Mouse (Mus musculus) neural tube, embryonic 10.5 days (tissue): ENCODE measurements around the gene Rps6kl1.
A peak's percentile ranks its signal among the peaks of the same experiment; 100 is the strongest.

ENCODE experiments used
- DNase-seq: peaks from one replicate; pipeline ENCODE4 v3.0.0-alpha.2; 2017; ENCODE audit warnings: low spot score; ENCODE audit errors: extremely low spot score

Rps6kl1 gene

GRCm38 (mm10) chr12:85141096-85141495 lies 10.0 kb downstream of the Rps6kl1 start:
- DNase-seq, result no peak

- no peak for DNase-seq
Measured at GRCm38 (mm10) chr12:85140036-85140701, 10.9 kb downstream of the Rps6kl1 start.

DNA sequence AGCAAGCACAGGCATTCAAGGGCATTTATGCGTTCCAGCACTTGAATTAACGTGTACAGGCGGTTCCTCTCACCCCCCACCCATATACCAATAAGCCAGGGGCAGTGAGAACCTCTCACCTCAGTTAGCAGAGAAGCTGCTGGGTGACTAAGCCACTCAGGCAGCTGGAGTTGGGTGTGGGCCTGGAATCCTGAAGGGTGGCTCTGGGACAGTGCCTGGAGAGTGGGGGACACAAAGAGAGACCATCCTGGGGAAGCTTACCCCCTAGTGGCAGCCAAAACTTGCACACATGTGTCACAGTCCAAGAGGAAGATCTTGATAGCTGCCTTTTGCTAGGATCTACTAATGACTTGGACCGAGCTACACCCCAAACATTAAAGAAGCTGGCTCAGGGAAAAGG lies 14.4 kb downstream of the Rps6kl1 start:
- DNase-seq, result no peak

DNA sequence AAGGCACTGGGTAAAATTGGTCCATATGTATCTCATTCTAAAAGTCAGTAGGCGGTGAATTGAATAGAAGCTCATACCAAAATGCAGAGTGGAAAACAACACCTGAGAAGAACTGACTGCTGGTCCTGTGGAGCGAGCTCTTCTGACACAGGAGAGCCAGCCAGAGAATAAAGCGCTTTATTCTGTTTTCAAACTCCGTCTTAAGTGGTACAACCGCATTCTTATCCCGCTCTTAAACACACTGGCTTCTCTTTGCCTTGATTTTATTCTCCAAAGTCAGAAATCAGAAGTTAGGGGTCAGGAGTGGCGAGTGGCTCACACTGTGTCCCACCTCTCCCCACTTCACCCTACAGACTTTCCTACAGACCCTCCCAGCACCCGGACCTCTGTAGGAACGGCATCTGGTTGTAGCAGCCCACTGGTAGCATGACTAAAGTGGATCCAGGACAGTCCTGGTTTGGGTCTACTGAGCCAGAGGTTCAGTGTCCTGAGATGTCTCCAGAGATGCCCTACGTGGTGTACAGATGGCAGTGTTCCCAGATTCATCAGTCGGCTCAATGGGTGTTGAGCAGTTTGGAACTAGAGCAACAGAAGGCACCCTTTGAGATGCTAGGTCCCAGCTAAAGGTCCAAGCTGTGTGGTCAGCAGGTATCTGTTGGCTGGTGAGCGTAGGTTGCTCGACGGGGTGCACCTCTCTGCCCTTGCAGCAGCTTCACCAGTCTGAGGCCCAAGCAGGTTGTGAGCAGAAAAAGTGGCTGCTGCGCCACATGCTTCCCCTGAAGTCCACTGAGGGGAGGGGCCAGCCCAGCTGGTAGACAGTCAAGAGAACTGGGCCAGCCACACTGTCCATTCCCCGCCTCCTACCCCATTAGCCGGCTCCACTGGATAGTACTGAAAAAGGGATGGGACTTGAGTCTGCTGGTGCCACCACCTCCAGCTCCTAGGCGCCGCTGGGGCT lies 15.3 kb downstream of the Rps6kl1 start:
- DNase-seq, result no peak

GRCm38 (mm10) chr12:85134043-85134794 lies 16.8 kb downstream of the Rps6kl1 start:
- no peak for DNase-seq

- DNase-seq, result no peak
Measured at GRCm38 (mm10) chr12:85131361-85131760, 19.7 kb downstream of the Rps6kl1 start.

DNA sequence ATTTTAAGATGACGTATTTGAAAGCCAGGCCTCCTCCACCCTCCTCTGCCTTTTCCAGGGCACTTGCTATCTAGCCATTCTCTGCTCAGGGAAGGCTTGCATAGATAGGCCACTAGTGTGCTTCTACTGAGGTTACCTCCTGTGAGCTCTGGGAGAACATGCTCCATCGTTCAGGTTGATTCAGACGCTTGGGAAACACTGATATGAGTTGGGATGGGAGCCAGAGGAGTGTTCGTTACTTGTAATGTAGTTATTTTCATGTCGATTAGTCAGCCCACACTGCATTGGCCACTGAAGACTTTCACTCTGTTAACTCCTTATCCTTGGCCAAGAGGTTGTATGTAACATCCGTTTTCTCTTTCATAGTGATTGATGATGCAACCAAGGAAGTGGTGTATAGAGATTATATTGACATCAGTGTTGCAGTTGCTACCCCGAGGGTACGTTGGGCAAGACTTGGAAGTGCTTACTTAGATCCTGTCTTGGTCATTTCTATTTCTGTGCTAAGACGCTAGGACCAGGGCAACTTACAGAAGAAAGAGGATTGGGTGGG lies 21.6 kb downstream of the Rps6kl1 start:
- no peak for DNase-seq

- no peak for DNase-seq
Measured at GRCm38 (mm10) chr12:85126986-85127603, 24.0 kb downstream of the Rps6kl1 start.

- DNase-seq, result no peak
Measured at GRCm38 (mm10) chr12:85124751-85125150, 26.3 kb downstream of the Rps6kl1 start.

GRCm38 (mm10) chr12:85123645-85124044 lies 27.4 kb downstream of the Rps6kl1 start:
- DNase-seq, result no peak

DNA sequence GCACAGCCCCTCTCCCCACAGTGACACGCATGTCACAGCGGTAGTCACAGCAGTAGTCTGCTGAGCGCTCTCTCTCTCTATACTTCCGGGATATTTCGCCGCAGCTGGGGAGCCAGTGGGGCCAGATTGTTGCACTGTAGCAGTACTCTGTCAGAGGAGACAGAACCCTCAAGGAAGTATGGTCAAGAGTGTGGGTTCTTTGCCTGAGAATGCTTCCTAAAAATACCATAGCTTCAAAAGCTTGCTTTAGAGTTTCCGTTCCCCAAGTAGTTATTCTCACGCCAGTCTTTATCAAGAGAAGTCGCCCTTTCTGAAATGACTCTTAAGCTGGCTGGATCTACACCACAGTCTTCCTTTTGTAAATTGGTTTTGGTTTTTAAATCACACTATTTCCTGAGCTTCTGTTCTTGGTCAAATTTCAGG lies 27.9 kb downstream of the Rps6kl1 start:
- DNase-seq, result no peak

DNA sequence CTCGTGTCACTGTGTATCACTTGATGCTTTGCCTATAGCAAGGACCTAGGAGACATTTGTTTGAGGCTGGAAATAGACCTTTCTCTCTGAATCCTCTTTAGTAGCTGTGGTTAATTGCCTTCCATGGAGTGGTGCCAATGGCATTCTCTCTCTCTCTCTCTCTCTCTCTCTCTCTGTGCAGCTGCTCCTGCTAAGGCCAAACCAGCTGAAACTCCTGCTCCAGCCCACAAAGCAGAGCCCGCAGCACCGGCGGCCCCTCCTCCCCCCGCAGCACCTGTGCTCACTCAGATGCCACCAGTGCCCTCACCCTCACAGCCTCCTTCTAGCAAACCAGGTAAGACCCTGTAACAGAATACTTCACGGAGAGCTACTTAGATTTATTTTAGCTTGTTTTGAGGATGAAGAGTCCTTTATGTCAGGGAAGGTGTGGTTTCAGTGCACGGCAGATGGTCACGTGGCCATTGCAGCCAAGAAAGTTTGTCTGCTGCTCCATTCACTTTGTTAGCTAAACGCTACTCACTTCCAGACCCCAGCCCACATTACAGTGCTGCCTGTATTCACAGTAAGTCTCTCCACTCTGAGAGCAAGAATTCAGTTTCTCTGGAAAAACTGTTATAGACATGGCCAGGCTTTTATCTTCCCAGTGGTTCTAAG lies 29.1 kb downstream of the Rps6kl1 start:
- no peak for DNase-seq

- DNase-seq, result no peak
Measured at GRCm38 (mm10) chr12:85115678-85116077, 35.4 kb downstream of the Rps6kl1 start.

- DNase-seq, result no peak
Measured at GRCm38 (mm10) chr12:85113917-85114316, 37.1 kb downstream of the Rps6kl1 start.

- DNase-seq, result no peak
Measured at GRCm38 (mm10) chr12:85113337-85113736, 37.7 kb downstream of the Rps6kl1 start.

DNA sequence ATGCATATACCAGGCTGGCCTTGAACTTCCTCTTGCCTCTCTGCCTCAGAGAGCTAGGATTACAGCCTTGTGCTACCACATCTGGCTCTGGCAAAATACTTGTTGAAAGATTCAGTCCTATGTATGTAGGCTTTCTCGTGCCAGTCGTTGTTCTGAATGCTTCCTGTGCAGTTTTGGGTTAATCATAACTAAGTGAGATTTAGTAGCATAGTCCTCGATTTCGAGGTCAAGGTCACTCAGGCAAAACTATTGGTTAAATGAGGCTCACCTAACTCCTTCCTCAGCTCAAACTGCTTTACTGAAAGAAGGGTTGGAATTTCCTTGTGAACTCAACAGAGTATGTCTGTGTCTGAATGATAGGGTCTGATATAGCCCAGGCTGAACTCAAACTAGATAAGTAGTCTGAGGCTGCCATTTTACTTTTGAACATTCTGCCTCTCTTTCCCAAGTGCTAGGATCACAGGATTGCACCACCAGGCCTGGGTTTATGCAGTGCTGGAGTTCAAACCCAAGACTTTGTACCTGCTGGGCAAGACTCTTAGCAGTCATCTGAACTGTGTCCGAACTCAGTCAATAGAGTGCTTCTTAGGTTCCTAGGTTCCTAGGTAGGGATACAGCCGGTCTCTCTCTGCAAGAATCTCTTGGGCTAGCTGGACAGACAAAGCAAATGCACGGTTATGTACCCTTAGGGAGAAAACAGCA lies 38.4 kb downstream of the Rps6kl1 start:
- DNase-seq, result no peak

- peak; percentile 92 for DNase-seq
Measured at GRCm38 (mm10) chr12:85110698-85111592, 40.1 kb downstream of the Rps6kl1 start, which contains the start of the genes Prox2 and Dlst. Gene Prox2 (minus strand): TSS chr12:85110759. Gene Dlst (plus strand): TSS chr12:85110833.

- no peak for DNase-seq
Measured at GRCm38 (mm10) chr12:85110011-85110697, 40.9 kb downstream of the Rps6kl1 start.
